Mouse (Mus musculus): ENCODE data around the gene Tbc1d20.

DNA sequence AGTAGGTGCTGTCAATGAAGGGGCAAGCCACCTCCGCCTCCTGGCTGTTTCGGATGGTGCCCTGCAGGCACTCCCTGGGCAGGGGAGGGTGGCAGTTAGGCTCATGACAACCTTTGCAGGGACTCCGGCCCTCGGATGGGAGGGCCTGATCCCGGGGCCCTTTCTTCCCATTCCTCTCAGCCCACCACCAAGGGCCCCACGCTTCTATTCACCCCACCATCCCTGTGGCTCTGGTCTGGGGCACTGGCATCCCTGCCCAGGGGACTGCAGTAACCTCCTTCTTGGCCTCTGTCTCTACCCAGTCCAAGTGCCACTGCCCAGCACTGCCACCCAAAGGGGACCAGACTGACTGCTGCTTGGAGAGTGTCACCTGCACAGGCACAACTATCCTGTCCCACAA lies 28.6 kb downstream of the Tbc1d20 start:
- TF ChIP-seq POLR2A (IDR thresholded peaks at IDR 0.05; ENCODE audit: extremely low read depth, insufficient read depth, low read length), result no peak
- TF ChIP-seq CTCF (IDR thresholded peaks at IDR 0.05; ENCODE audit: extremely low read depth, insufficient read depth, low read length), result no peak
